Mouse (Mus musculus) thymus, adult 2 months (tissue): ENCODE measurements around the gene Mrpl22. TPM values are rescaled to one million over a fixed set of nuclear protein-coding genes. Genes with fewer than 3 reads are reported as not detected.
"Not testable (repeated sequence)": the region's sequence is repeated elsewhere in the genome, so short reads cannot be mapped to it uniquely, and the experiment has no call there.

Experiments used
- DNase-seq: peaks from one replicate; pipeline ENCODE4 v3.0.0; 2021
- H3K27ac ChIP-seq: fragments of 200-500 bp; 2 replicates; pipeline ENCODE4 v1.5.1; 2012; ENCODE audit warnings: low read length, control low read depth; ENCODE audit not compliant: control insufficient read depth, insufficient read depth
- H3K27me3 ChIP-seq: fragments of 200-500 bp; 2 replicates; pipeline ENCODE4 v1.6.1; 2012; ENCODE audit warnings: mild to moderate bottlenecking, low read length, moderate library complexity, mixed read lengths; ENCODE audit not compliant: control insufficient read depth, insufficient read depth
- H3K36me3 ChIP-seq: fragments of 200-500 bp; 2 replicates; pipeline ENCODE4 v1.6.1; 2012; ENCODE audit warnings: mild to moderate bottlenecking, low read length, moderate library complexity; ENCODE audit not compliant: control insufficient read depth, insufficient read depth
- H3K4me1 ChIP-seq: fragments of 200-500 bp; replicated peaks from 2 replicates; pipeline ENCODE4 v1.6.1; 2012; ENCODE audit warnings: low read length; ENCODE audit not compliant: control insufficient read depth, insufficient read depth
- H3K4me3 ChIP-seq: fragments of 200-500 bp; 2 replicates; pipeline ENCODE4 v1.5.1; 2012; ENCODE audit warnings: mild to moderate bottlenecking, low read length, control low read depth, moderate library complexity; ENCODE audit not compliant: control insufficient read depth, insufficient read depth
- CTCF ChIP-seq: fragments of 200-500 bp; IDR thresholded peaks from 2 replicates; pipeline ENCODE4 v1.5.1; 2012; ENCODE audit warnings: mild to moderate bottlenecking, control low read depth, low read length, moderate library complexity, borderline replicate concordance; ENCODE audit not compliant: control insufficient read depth, poor library complexity, insufficient read depth; ENCODE audit errors: extremely low read depth
- POLR2A ChIP-seq: fragments of 200-500 bp; IDR thresholded peaks from 2 replicates; pipeline ENCODE4 v1.6.1; 2012; ENCODE audit warnings: mild to moderate bottlenecking, low read length, control low read depth, moderate library complexity; ENCODE audit not compliant: control insufficient read depth, poor library complexity, insufficient read depth; ENCODE audit errors: extremely low read depth
- WGBS: fragments of 180-500 bp; shearing (Covaris S2); methylation state at CpG from one replicate; pipeline ENCODE4 v1.1.7; 2018; 5-methylcytosine and 5-hydroxymethylcytosine counted together
- polyA plus RNA-seq: library from polyadenylated mRNA; depleted of rRNA; stranded (reverse); fragments of >200 nt; gene quantifications from 2 replicates; pipeline ENCODE4 v1.2.3, GENCODE M21; 2012

The Mrpl22 gene
- polyA plus RNA-seq, 1 experiment: 42.0 TPM

DNA sequence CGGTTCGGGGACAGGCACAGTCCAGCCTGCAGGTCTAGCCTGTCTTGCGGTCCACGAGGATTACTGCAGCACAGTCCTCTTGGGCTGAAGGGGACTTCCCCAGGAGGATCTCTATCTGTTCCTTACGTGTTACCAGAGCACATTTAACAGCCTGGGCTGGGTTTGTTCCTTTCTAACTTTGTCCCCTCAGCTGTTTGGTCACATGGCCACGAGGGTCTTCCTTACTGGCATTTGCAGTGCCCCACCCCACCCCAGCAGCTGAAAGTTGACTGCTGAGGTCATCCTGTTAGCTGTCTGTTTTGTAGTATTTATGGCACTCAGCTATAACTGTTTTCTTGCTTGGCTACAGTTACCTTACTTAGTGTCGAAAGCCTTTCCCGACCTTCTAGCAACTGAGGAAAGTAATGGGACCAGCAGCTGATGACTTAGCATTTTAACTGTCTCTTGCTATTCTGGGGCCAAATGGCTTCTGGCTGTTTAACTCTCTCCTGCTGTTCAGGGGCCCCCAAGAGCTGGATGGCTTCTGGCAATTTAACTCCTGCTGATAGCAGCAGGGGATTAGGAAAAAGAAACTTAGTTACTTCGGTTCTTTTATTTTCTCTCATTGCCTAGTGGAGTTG, 39.7 kb downstream of the Mrpl22 start:
- H3K27ac ChIP-seq: peak overlapping the region; percentile 99
- no peaks in the 10 kb centered on the region for H3K27me3 ChIP-seq
- TF ChIP-seq CTCF: no peak
- no peak overlapping the region for H3K4me3 ChIP-seq
- H3K36me3 ChIP-seq: peaks cover 16% of the 10 kb centered on the region
- H3K4me1 ChIP-seq: peaks cover 41% of the 10 kb centered on the region
- 28% methylated on average over 9 of the region's 9 CpGs for WGBS
- peak; percentile 30 for DNase-seq

DNA sequence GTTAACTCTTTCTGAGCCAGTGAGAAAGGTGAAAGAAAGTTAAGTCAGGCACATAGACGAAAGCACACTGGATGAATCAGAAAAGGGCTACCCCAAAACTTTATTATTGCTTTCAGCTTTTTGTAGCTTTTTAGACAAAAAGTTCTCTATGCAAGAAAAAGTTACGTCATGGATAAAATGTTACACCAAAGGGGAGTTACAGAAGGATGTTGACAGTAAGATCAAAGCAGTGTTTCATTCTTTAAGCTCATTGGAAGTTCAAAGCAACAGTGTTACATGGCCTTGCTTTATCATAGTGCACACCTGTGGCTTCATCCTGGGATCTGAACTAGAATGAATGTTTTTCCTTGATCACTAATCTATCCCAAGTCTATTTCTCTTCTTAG, 40.2 kb downstream of the Mrpl22 start:
- TF ChIP-seq POLR2A (no peak), CTCF (no peak)
- Histone ChIP-seq H3K27me3 (no peaks in the 10 kb centered on the region), H3K4me1 (peaks cover 43% of the 10 kb centered on the region), H3K36me3 (peaks cover 11% of the 10 kb centered on the region), H3K4me3 (no peak overlapping the region), H3K27ac (peak overlapping the region; percentile 99)
- no peak for DNase-seq
- WGBS: 24% methylated on average over 2 of the region's 2 CpGs

DNA sequence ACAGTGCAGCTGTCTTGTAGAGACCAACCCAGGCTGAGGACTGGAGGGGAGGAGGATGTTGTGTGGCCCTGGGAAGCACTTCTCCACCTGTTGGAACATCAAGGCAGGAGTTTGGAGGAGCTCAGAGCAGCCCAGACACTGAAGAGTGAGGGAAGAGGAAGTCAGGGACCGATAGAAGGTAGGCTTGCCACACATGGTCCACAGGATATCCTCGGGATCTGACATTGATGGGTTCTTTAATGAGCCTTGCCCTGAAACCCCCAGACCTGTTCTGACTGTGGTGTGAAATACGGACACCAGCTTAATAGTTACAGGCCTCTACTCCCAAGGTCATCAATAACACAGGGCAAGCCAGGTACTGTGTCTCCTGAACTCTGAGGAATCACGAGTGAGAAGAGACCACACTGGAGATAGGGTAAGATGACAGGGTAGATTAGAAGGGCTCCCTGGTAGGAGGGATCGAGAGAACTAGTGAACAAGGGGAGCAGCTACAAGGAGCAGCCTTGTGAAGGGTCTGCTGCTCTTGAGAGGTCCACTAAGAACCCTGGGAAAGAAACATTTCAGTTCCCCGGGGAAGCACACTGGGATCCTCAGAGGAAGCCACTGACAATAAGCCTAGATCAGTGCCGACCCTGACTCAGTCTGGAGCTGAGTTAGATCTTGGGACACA, 42.3 kb downstream of the Mrpl22 start:
- Histone ChIP-seq H3K4me3 (no peak overlapping the region), H3K4me1 (peaks cover 50% of the 10 kb centered on the region)

DNA sequence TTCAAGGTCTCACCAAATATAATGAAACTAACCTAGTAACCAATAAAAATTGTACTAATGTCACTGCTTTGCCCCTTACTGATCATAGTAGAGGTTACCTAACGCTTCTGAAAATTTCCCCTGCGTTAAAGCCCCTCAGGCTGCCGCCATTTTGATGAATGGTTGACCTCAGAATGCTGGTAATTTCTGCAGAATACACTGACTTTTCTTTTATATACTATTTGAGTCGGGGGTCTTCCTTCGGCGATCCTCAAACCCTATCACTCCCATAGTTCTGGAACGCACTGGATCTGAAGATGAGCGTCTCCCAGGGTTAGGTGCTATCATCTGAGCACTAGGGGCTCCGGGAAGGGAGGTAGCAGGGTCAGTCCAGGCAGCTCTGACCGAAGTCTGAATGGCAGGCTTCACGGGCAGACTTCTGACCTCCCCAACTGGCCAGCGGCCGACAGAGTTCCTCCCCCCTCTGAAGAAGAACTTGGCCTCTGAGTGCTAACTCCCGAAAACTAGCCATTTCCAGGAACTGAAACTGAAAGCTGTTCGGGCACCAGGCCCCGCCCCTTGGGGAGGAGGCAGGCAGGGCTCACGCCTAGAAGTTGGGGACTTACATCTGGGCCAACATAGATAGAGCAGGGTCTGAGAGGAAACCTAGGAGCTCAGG, 43.1 kb downstream of the Mrpl22 start:
- DNase-seq: peak; percentile 89
- H3K27ac ChIP-seq: peak overlapping the region; percentile 62; the same call in 1 of the 2 replicates
- peaks cover 48% of the 10 kb centered on the region for H3K4me1 ChIP-seq
- peak; percentile 33; the same call in 1 of the 2 replicates for TF ChIP-seq POLR2A
- TF ChIP-seq CTCF: no peak
- H3K4me3 ChIP-seq: peak overlapping the region; percentile 62
- no peaks in the 10 kb centered on the region for H3K36me3 ChIP-seq
- H3K27me3 ChIP-seq: no peaks in the 10 kb centered on the region
- 19% methylated on average over 17 of the region's 17 CpGs for WGBS

More for the DNA sequence above, 42.3 kb downstream of the Mrpl22 start:
- no peaks in the 10 kb centered on the region for H3K36me3 ChIP-seq
- no peaks in the 10 kb centered on the region for H3K27me3 ChIP-seq
- H3K27ac ChIP-seq: peak overlapping the region; percentile 7; the same call in 1 of the 2 replicates
- no peak for DNase-seq
- TF ChIP-seq POLR2A: no peak
- no peak for TF ChIP-seq CTCF
- 69% methylated on average over 7 of the region's 7 CpGs for WGBS

DNA sequence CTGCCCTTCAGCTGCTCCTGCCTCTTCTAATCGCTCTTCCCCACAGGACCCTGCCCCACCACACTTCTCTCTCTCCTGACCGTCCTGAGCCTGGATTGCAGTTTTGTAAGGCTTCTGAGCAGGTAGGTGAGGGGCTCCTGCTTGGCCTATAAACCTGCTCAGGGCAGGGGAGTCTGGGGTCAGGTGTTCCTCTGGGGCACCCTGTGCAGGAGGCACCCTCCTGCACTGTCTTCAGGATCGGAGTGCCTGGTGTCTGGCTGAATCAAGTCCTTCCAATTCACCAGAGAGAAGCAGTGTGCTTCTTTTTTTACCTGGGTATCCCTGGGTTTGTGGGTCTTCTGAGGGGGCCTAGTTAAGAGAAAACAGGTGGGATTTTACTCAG, 43.6 kb downstream of the Mrpl22 start:
- H3K36me3 ChIP-seq, H3K27me3 ChIP-seq, DNase-seq: not testable (repeated sequence)
- TF ChIP-seq POLR2A: 0 out of 2 replicates have a peak, but pooled peaks have one; percentile 27
- Histone ChIP-seq H3K4me3 (peak overlapping the region; percentile 62), H3K4me1 (peaks cover 45% of the 10 kb centered on the region), H3K27ac (peak overlapping the region; percentile 62)
- WGBS: 0% methylated on average over 2 of the region's 3 CpGs

DNA sequence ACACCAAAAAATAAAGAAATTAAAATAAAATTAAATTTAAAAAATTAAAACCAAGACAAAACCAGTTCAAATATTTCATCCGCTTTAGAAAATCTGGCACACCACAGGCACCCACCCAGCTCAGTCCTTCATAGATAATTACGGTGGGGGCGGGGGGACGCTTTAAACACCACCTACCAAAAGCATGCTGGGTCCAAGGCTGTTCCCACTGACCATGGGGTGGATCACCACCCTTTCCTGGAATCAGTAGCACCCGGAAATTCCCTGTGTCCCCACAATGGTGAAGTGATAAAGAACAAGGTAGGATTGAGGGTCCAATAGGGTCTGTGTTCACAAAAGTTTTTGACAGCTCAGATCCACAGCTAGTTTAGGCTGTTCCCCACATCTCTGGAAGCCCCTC, 44.4 kb downstream of the Mrpl22 start:
- peak overlapping the region; percentile 17 for H3K4me3 ChIP-seq

More for the DNA sequence above, 44.4 kb downstream of the Mrpl22 start:
- peaks cover 38% of the 10 kb centered on the region for H3K4me1 ChIP-seq
- H3K27ac ChIP-seq: no peak overlapping the region
- H3K36me3 ChIP-seq: no peaks in the 10 kb centered on the region
- no peaks in the 10 kb centered on the region for H3K27me3 ChIP-seq
- TF ChIP-seq CTCF: no peak
- no peak for TF ChIP-seq POLR2A
- 52% methylated on average over 5 of the region's 5 CpGs for WGBS
- DNase-seq: no peak
